Mouse (Mus musculus): ENCODE measurements around the gene Ccdc77. TPM values are rescaled to one million over a fixed set of nuclear protein-coding genes. Genes with fewer than 3 reads are reported as not detected.

Ccdc77 gene
- polyA plus RNA-seq, 2 experiments: 17.2 to 20.8 TPM

GRCm38 (mm10) chr6:120324295-120324927 lies 39.8 kb downstream of the Ccdc77 start:
- no peaks in the 10 kb centered on the region for H3K9me3 ChIP-seq (ENCODE audit: control insufficient read depth, low read length)
- peaks cover 20% of the 10 kb centered on the region for H3K36me3 ChIP-seq (ENCODE audit: control insufficient read depth, insufficient read depth, low read length)
- 27% methylated on average over 6 of the region's 6 CpGs for WGBS
- no peaks in the 10 kb centered on the region for H3K27me3 ChIP-seq (ENCODE audit: control insufficient read depth, insufficient read depth, low read length)
- no peak overlapping the region for H3K27ac ChIP-seq (replicated peaks; ENCODE audit: low read depth, low read length)
- H3K4me2 ChIP-seq (replicated peaks; ENCODE audit: low read depth, low read length, severe bottlenecking): no peak overlapping the region
- H3K4me3 ChIP-seq (replicated peaks; ENCODE audit: low read length): no peak overlapping the region
- 0 out of 2 replicates have a peak, but pooled peaks have one; percentile 68 for ATAC-seq (ENCODE audit: low FRiP score, low read depth)
- no peak for TF ChIP-seq POLR2A (IDR thresholded peaks at IDR 0.05; ENCODE audit: borderline replicate concordance, extremely low read depth, insufficient read depth, insufficient read length)
- no peak overlapping the region for H3K9ac ChIP-seq (ENCODE audit: low read depth, low read length, severe bottlenecking)
- no peaks in the 10 kb centered on the region for H3K4me1 ChIP-seq (ENCODE audit: control insufficient read depth, insufficient read depth, low read length)
- DNase-seq (ENCODE audit: low spot score): peak; percentile 67

- H3K27me3 ChIP-seq (ENCODE audit: control insufficient read depth, insufficient read depth, low read length): no peaks in the 10 kb centered on the region
- 64% methylated on average over 2 of the region's 2 CpGs for WGBS
- H3K9ac ChIP-seq (ENCODE audit: low read depth, low read length, severe bottlenecking): no peak overlapping the region
- H3K4me2 ChIP-seq (replicated peaks; ENCODE audit: low read depth, low read length, severe bottlenecking): no peak overlapping the region
- no peak overlapping the region for H3K27ac ChIP-seq (replicated peaks; ENCODE audit: low read depth, low read length)
- H3K9me3 ChIP-seq (ENCODE audit: control insufficient read depth, low read length): no peaks in the 10 kb centered on the region
- H3K36me3 ChIP-seq (ENCODE audit: control insufficient read depth, insufficient read depth, low read length): peaks cover 10% of the 10 kb centered on the region
- no peak overlapping the region for H3K4me3 ChIP-seq (replicated peaks; ENCODE audit: low read length)
- no peaks in the 10 kb centered on the region for H3K4me1 ChIP-seq (ENCODE audit: control insufficient read depth, insufficient read depth, low read length)
- DNase-seq (ENCODE audit: low spot score): no peak
- no peak for TF ChIP-seq POLR2A (IDR thresholded peaks at IDR 0.05; ENCODE audit: borderline replicate concordance, extremely low read depth, insufficient read depth, insufficient read length)
- no peak for ATAC-seq (ENCODE audit: low FRiP score, low read depth)
These were observed 43.8 kb downstream of the Ccdc77 start for GRCm38 (mm10) chr6:120320369-120320768.

GRCm38 (mm10) chr6:120319129-120319528 lies 45.0 kb downstream of the Ccdc77 start:
- no peak for TF ChIP-seq POLR2A (IDR thresholded peaks at IDR 0.05; ENCODE audit: borderline replicate concordance, extremely low read depth, insufficient read depth, insufficient read length)
- Histone ChIP-seq H3K9ac (ENCODE audit: low read depth, low read length, severe bottlenecking) (no peak overlapping the region), H3K4me1 (ENCODE audit: control insufficient read depth, insufficient read depth, low read length) (no peaks in the 10 kb centered on the region), H3K36me3 (ENCODE audit: control insufficient read depth, insufficient read depth, low read length) (no peaks in the 10 kb centered on the region), H3K9me3 (ENCODE audit: control insufficient read depth, low read length) (no peaks in the 10 kb centered on the region), H3K4me3 (replicated peaks; ENCODE audit: low read length) (no peak overlapping the region), H3K27ac (replicated peaks; ENCODE audit: low read depth, low read length) (no peak overlapping the region), H3K27me3 (ENCODE audit: control insufficient read depth, insufficient read depth, low read length) (no peaks in the 10 kb centered on the region), H3K4me2 (replicated peaks; ENCODE audit: low read depth, low read length, severe bottlenecking) (no peak overlapping the region)
- ATAC-seq (ENCODE audit: low FRiP score, low read depth) (no peak), DNase-seq (ENCODE audit: low spot score) (no peak)
- 89% methylated on average over 9 of the region's 9 CpGs for WGBS

DNA sequence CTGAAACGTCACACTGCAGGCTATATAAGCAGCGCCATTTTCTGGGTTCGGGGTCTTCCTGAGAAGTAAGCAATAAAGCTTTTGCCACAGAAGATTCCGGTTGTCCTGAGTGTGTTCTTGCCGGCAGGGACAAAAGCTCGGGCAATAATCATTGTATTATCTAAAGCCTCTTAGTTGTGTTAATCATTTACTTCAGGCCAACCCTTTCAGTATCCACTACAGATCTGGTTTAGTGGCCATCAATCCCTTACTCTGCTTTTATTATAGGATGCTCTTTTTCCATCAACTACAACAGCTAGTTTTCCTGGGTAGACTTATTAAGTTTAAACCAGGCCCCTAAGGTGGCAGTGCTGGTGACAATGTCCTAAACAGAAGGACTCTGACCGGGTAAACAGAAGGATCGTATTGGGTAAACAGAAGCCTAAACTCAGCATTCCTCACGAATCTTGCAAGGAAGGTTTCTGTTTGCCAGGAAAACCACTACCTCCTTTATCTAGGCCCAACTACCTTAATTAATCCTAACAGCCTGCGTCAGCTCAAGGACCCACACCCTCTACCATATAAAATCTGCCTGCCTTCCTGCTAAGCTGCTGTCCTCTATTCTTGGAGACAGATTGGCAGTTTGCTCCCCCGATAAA lies 45.8 kb downstream of the Ccdc77 start:
- whole genome bisulfite sequencing: 73% methylated on average over 11 of the region's 11 CpGs
- H3K9ac ChIP-seq (ENCODE audit: low read depth, low read length, severe bottlenecking): no peak overlapping the region
- DNase-seq (ENCODE audit: low spot score) (no peak), ATAC-seq (ENCODE audit: low FRiP score, low read depth) (no peak)
- H3K36me3 ChIP-seq (ENCODE audit: control insufficient read depth, insufficient read depth, low read length): no peaks in the 10 kb centered on the region
- no peaks in the 10 kb centered on the region for H3K9me3 ChIP-seq (ENCODE audit: control insufficient read depth, low read length)
- H3K4me1 ChIP-seq (ENCODE audit: control insufficient read depth, insufficient read depth, low read length): no peaks in the 10 kb centered on the region
- H3K27me3 ChIP-seq (ENCODE audit: control insufficient read depth, insufficient read depth, low read length): no peaks in the 10 kb centered on the region
- H3K4me3 ChIP-seq (replicated peaks; ENCODE audit: low read length): no peak overlapping the region
- H3K4me2 ChIP-seq (replicated peaks; ENCODE audit: low read depth, low read length, severe bottlenecking): no peak overlapping the region
- TF ChIP-seq POLR2A (IDR thresholded peaks at IDR 0.05; ENCODE audit: borderline replicate concordance, extremely low read depth, insufficient read depth, insufficient read length): no peak
- no peak overlapping the region for H3K27ac ChIP-seq (replicated peaks; ENCODE audit: low read depth, low read length)

DNA sequence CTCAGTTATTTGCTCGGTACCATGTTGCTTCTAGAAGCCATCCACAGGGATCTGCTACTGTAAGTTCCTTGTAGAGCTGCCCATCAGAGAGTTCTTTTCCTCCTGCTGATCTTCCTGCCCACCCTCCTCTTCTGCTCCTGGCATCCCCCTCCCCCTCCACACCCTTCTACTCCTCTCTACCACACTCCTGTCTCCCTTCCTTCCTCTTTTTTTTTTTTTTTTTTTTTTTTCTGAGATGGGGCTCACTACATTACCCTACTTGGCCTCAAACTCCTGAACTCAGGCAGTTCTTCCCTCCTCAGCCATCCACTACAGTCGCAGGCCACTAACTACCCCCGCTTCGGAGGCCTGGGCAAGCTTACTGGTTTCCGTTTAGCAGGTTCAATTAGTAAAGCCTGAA lies 51.7 kb downstream of the Ccdc77 start:
- Histone ChIP-seq H3K36me3 (ENCODE audit: control insufficient read depth, insufficient read depth, low read length) (no peaks in the 10 kb centered on the region), H3K4me3 (replicated peaks; ENCODE audit: low read length) (no peak overlapping the region), H3K4me2 (replicated peaks; ENCODE audit: low read depth, low read length, severe bottlenecking) (no peak overlapping the region), H3K27ac (replicated peaks; ENCODE audit: low read depth, low read length) (no peak overlapping the region), H3K4me1 (ENCODE audit: control insufficient read depth, insufficient read depth, low read length) (no peaks in the 10 kb centered on the region), H3K9me3 (ENCODE audit: control insufficient read depth, low read length) (no peaks in the 10 kb centered on the region), H3K9ac (ENCODE audit: low read depth, low read length, severe bottlenecking) (no peak overlapping the region), H3K27me3 (ENCODE audit: control insufficient read depth, insufficient read depth, low read length) (no peaks in the 10 kb centered on the region)
- no peak for TF ChIP-seq POLR2A (IDR thresholded peaks at IDR 0.05; ENCODE audit: borderline replicate concordance, extremely low read depth, insufficient read depth, insufficient read length)
- ATAC-seq (ENCODE audit: low FRiP score, low read depth) (no peak), DNase-seq (ENCODE audit: low spot score) (no peak)
- 44% methylated on average over 5 of the region's 5 CpGs for WGBS
